Mouse (Mus musculus): ENCODE measurements at regions not wholly inside any gene's neighbourhood (a gene's known extent, or its start where the extent isn't known, plus 50 kb on each side); places are given as distances from the start of the nearest gene placed in this dataset.

DNA sequence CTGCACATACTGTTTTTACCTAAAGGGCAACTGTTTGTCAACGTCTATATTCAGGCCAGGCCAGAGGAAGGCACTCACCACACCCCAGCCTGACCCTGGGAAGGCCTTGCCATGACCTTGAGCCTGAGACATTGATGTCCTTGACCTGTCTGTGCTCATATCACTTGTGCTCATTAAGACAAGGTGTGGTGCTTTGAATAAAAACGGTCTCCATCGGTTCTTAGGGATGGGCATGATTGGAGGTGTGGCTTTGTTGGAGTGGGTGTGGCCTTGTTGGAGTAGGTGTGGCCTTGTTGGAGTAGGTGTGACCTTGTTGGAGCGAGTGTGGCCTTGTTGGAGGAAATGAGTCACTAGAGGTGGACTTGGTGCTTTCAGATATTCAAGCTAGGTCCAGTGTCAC lies 52.8 kb upstream of the 1700024P04Rik start:
- no peak for ATAC-seq (ENCODE audit: extremely low read depth, insufficient number of reproducible peaks, low FRiP score, poor library complexity, severe bottlenecking)
